Mouse (Mus musculus) heart, embryonic 10.5 days (tissue): ENCODE measurements around the gene Mfsd4a. TPM values are rescaled to one million over a fixed set of nuclear protein-coding genes. Genes with fewer than 3 reads are reported as not detected.

ENCODE experiments used
- DNase-seq: peaks from one replicate; pipeline ENCODE4 v3.0.0-alpha.2; 2017; ENCODE audit warnings: low spot score
- H3K27ac ChIP-seq: fragments of 300-500 bp; sonication (generic); 2 replicates; pipeline ENCODE4 v1.5.1; 2016; ENCODE audit warnings: mild to moderate bottlenecking
- H3K27me3 ChIP-seq: fragments of 300-500 bp; sonication (generic); 2 replicates; pipeline ENCODE4 v1.6.1; 2016; ENCODE audit warnings: mild to moderate bottlenecking; ENCODE audit not compliant: poor library complexity, insufficient read depth, severe bottlenecking
- H3K36me3 ChIP-seq: fragments of 300-500 bp; sonication (generic); 2 replicates; pipeline ENCODE4 v1.6.1; 2016; ENCODE audit warnings: mild to moderate bottlenecking, moderate library complexity
- H3K4me1 ChIP-seq: fragments of 300-500 bp; sonication (generic); 2 replicates; pipeline ENCODE4 v1.6.1; 2016; ENCODE audit warnings: mild to moderate bottlenecking
- H3K4me3 ChIP-seq: fragments of 300-500 bp; sonication (generic); 2 replicates; pipeline ENCODE4 v1.5.1; 2016; ENCODE audit warnings: mild to moderate bottlenecking, moderate library complexity
- H3K9me3 ChIP-seq: fragments of 300-500 bp; sonication (generic); 2 replicates; pipeline ENCODE4 v1.6.1; 2016; ENCODE audit warnings: mild to moderate bottlenecking, moderate library complexity
- WGBS: fragments of 180-500 bp; shearing (Covaris S2); methylation state at CpG from one replicate; pipeline ENCODE4 v1.1.7; 2016; 5-methylcytosine and 5-hydroxymethylcytosine counted together
- polyA plus RNA-seq: library from polyadenylated mRNA; unstranded; fragments of >200 nt; fragmentation: Nextera tagmentation; extraction: Ambion mirVana; gene quantifications from 2 replicates; pipeline ENCODE4 v1.2.1, GENCODE M21; 2016

Mfsd4a gene
- polyA plus RNA-seq, 1 experiment from 2014 or later: 7.3 TPM

DNA sequence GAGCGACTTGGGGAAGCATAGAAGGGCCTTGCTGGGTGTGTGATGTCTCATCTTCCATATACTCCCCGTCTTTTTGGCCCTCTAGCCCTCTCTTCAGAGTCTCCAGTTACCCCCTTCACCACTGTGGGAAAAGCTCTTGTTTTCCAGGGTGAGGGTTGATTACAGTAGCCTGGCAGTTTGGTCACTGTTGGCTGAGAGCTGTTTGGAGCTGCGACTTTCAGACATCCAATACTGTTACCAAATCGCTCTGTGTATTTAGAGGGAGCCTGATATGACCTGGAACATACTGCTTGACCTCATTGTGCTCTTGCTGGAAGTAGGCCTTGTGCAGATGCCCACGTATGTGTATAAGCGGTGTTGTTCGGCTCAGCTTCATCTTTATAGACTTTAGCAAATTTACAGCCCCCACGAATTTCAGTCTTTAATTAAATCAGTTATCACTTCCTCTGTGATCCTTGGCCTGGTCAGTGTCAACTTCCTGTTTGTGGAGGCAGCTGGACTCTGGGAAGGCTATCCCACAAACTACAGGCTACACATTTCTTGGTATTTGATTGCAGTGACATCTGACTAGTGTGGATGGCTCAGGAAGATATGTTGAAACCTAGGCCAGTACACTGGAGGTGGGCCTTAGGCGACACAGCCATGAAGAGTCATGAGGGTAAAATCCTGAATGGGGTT lies 77.6 kb downstream of the Mfsd4a start:
- no peaks in the 10 kb centered on the region for H3K36me3 ChIP-seq
- no peak for DNase-seq
- H3K4me1 ChIP-seq: no peaks in the 10 kb centered on the region
- 0 out of 2 replicates have a peak, but pooled peaks cover 4% of the 10 kb centered on the region for H3K27me3 ChIP-seq
- H3K4me3 ChIP-seq: no peak overlapping the region
- WGBS: 78% methylated on average over 9 of the region's 9 CpGs
- H3K27ac ChIP-seq: no peak overlapping the region
- H3K9me3 ChIP-seq: no peaks in the 10 kb centered on the region

GRCm38 (mm10) chr1:131989476-131989875 lies 78.4 kb downstream of the Mfsd4a start:
- Histone ChIP-seq H3K4me3 (no peak overlapping the region), H3K27me3 (0 out of 2 replicates have a peak, but pooled peaks cover 4% of the 10 kb centered on the region), H3K4me1 (no peaks in the 10 kb centered on the region), H3K36me3 (no peaks in the 10 kb centered on the region), H3K9me3 (no peaks in the 10 kb centered on the region), H3K27ac (no peak overlapping the region)
- 70% methylated on average over 4 of the region's 4 CpGs for WGBS
- DNase-seq: no peak

- H3K27ac ChIP-seq: no peak overlapping the region
- 0 out of 2 replicates have a peak, but pooled peaks cover under 1% of the 10 kb centered on the region for H3K27me3 ChIP-seq
- no peaks in the 10 kb centered on the region for H3K4me1 ChIP-seq
- H3K4me3 ChIP-seq: no peak overlapping the region
- DNase-seq: no peak
- no peaks in the 10 kb centered on the region for H3K9me3 ChIP-seq
- WGBS: 72% methylated on average over 15 of the region's 15 CpGs
- no peaks in the 10 kb centered on the region for H3K36me3 ChIP-seq
These were observed 80.4 kb downstream of the Mfsd4a start for GRCm38 (mm10) chr1:131987432-131987831.

DNA sequence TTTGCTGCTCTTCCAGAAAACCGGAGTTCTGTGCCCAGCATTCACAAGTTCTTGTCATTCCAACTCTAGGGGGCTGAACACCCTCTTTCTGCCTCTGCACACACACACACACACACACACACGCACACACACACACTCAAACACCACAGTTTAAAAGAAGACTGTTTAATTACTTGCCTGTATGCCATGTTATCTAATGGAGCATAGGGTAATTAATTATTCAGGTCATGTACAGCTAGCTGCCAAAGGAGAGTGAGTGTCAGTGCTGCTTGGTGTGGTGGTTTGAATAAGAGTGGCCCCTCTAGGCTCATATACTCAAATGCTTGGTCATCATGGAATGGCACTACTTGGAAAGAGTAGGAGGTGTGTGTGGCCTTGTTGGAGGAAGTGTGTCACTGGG lies 84.1 kb downstream of the Mfsd4a start:
- H3K36me3 ChIP-seq: no peaks in the 10 kb centered on the region
- H3K27ac ChIP-seq: no peak overlapping the region
- H3K4me3 ChIP-seq: no peak overlapping the region
- DNase-seq: no peak
- H3K4me1 ChIP-seq: no peaks in the 10 kb centered on the region
- 76% methylated on average over 2 of the region's 2 CpGs for WGBS
- peaks cover under 1% of the 10 kb centered on the region; the same call in 1 of the 2 replicates for H3K27me3 ChIP-seq
- no peaks in the 10 kb centered on the region for H3K9me3 ChIP-seq

GRCm38 (mm10) chr1:131982907-131983306 lies 85.0 kb downstream of the Mfsd4a start:
- H3K4me1 ChIP-seq: no peaks in the 10 kb centered on the region
- WGBS: 12% methylated on average over 5 of the region's 5 CpGs
- H3K36me3 ChIP-seq: no peaks in the 10 kb centered on the region

GRCm38 (mm10) chr1:131981378-131982013 lies 86.4 kb downstream of the Mfsd4a start:
- no peak overlapping the region for H3K27ac ChIP-seq
- DNase-seq: no peak

More at GRCm38 (mm10) chr1:131982907-131983306, 85.0 kb downstream of the Mfsd4a start:
- no peaks in the 10 kb centered on the region for H3K9me3 ChIP-seq
- H3K27me3 ChIP-seq: peaks cover 10% of the 10 kb centered on the region; the same call in 1 of the 2 replicates
- no peak for DNase-seq
- no peak overlapping the region for H3K4me3 ChIP-seq
- H3K27ac ChIP-seq: no peak overlapping the region

GRCm38 (mm10) chr1:131980471-131980870 lies 87.4 kb downstream of the Mfsd4a start:
- no peaks in the 10 kb centered on the region for H3K9me3 ChIP-seq
- peaks cover 26% of the 10 kb centered on the region for H3K27me3 ChIP-seq
- peaks cover 2% of the 10 kb centered on the region; the same call in 1 of the 2 replicates for H3K4me1 ChIP-seq
- no peak overlapping the region for H3K27ac ChIP-seq
- WGBS: 34% methylated on average over 2 of the region's 2 CpGs
- H3K36me3 ChIP-seq: no peaks in the 10 kb centered on the region
- no peak overlapping the region for H3K4me3 ChIP-seq
- no peak for DNase-seq

More at GRCm38 (mm10) chr1:131981378-131982013, 86.4 kb downstream of the Mfsd4a start:
- no peaks in the 10 kb centered on the region for H3K36me3 ChIP-seq
- no peak overlapping the region for H3K4me3 ChIP-seq
- H3K9me3 ChIP-seq: no peaks in the 10 kb centered on the region
- H3K4me1 ChIP-seq: no peaks in the 10 kb centered on the region; the same call in 1 of the 2 replicates
- peaks cover 20% of the 10 kb centered on the region for H3K27me3 ChIP-seq
- WGBS: 50% methylated on average over 12 of the region's 12 CpGs

GRCm38 (mm10) chr1:131976886-131977285 lies 91.0 kb downstream of the Mfsd4a start:
- H3K27me3 ChIP-seq: peaks cover 58% of the 10 kb centered on the region
- no peaks in the 10 kb centered on the region for H3K9me3 ChIP-seq
- no peak for DNase-seq
- H3K4me3 ChIP-seq: no peak overlapping the region
- no peak overlapping the region for H3K27ac ChIP-seq
- no peaks in the 10 kb centered on the region for H3K36me3 ChIP-seq
- 87% methylated on average over 5 of the region's 5 CpGs for WGBS
- peaks cover 19% of the 10 kb centered on the region for H3K4me1 ChIP-seq

- H3K4me1 ChIP-seq: peaks cover 37% of the 10 kb centered on the region
- H3K9me3 ChIP-seq: no peaks in the 10 kb centered on the region
- peaks cover 87% of the 10 kb centered on the region for H3K27me3 ChIP-seq
- H3K36me3 ChIP-seq: no peaks in the 10 kb centered on the region
- H3K27ac ChIP-seq: no peak overlapping the region
- 65% methylated on average over 6 of the region's 6 CpGs for WGBS
- no peak for DNase-seq
- H3K4me3 ChIP-seq: no peak overlapping the region
These were observed 93.9 kb downstream of the Mfsd4a start for GRCm38 (mm10) chr1:131973991-131974390.

Other genes with a start within 250 kb of the Mfsd4a start
- 8.8 and 9.6 TPM in 2 replicates for gene Slc41a1, start 240.6 kb downstream of the Mfsd4a start, polyA plus RNA-seq
- gene Rab29, start 200.8 kb downstream of the Mfsd4a start, polyA plus RNA-seq: 10.3 and 11.6 TPM in 2 replicates
- 58.3 and 81.0 TPM in 2 replicates for gene Nucks1, start 157.5 kb downstream of the Mfsd4a start, polyA plus RNA-seq
- 1.1 and 1.9 TPM in 2 replicates for gene Slc45a3, start 105.1 kb downstream of the Mfsd4a start, polyA plus RNA-seq
- 12.2 and 15.3 TPM in 2 replicates for gene Elk4, start 60.5 kb downstream of the Mfsd4a start, polyA plus RNA-seq
- gene Cdk18, start 71.6 kb upstream of the Mfsd4a start, polyA plus RNA-seq: 6.8 and 6.9 TPM in 2 replicates
- gene Lemd1, start 123.4 kb upstream of the Mfsd4a start, polyA plus RNA-seq: 0.12 and 0.49 TPM in 2 replicates
- gene AC124108.1, start 123.4 kb upstream of the Mfsd4a start, polyA plus RNA-seq: 0.05 TPM in 1 of 2 replicates, not detected in the other
- gene Gm10188, start 161.7 kb upstream of the Mfsd4a start, polyA plus RNA-seq: not detected in 2 replicates
- 0.26 and 0.60 TPM in 2 replicates for gene Klhdc8a, start 230.6 kb upstream of the Mfsd4a start, polyA plus RNA-seq
- gene Nuak2, start 248.1 kb upstream of the Mfsd4a start, polyA plus RNA-seq: 3.0 and 3.4 TPM in 2 replicates